Mouse (Mus musculus) spleen, adult 2 months (tissue): ENCODE measurements around the gene Runx2.

Experiments
- CTCF ChIP-seq: fragments of 200-500 bp; IDR thresholded peaks from 2 replicates; pipeline ENCODE4 v1.5.1; 2011; ENCODE audit warnings: mild to moderate bottlenecking, inconsistent platforms; ENCODE audit not compliant: insufficient read depth, insufficient read length, insufficient replicate concordance; ENCODE audit errors: extremely low read depth
- POLR2A ChIP-seq: fragments of 200-500 bp; IDR thresholded peaks from 2 replicates; pipeline ENCODE4 v1.6.1; 2011; ENCODE audit warnings: low read depth, low read length, inconsistent platforms

GRCm38 (mm10) chr17:44547922-44548321 lies 266.7 kb downstream of the Runx2 start:
- no peak for TF ChIP-seq POLR2A
- no peak for TF ChIP-seq CTCF
